Comparison of ENCODE assay signal across 8 mouse cellular contexts in genomic region chr13:100210540-100210939, GRCm38 (mm10). TPM values are rescaled to one million over a fixed set of nuclear protein-coding genes. Genes with fewer than 3 reads are reported as not detected.
DNase-seq lines count a peak whose midpoint lies in the region; ATAC-seq and TF ChIP-seq lines count a peak whose summit lies in the region.

No protein-coding gene starts in this region.

- TF ChIP-seq CTCF in CH12.LX (conservative IDR thresholded peaks at IDR 0.05 in 1 of 2, IDR thresholded peaks at IDR 0.05 in 1 of 2; ENCODE audit: low read depth in 2 of 2, low read length in 2 of 2): no peak
- no peak for TF ChIP-seq CTCF in layer of hippocampus, adult 2 months (conservative IDR thresholded peaks at IDR 0.05)

- no peak for TF ChIP-seq EP300 in CH12.LX (IDR thresholded peaks at IDR 0.05; ENCODE audit: low read length)

- no peak overlapping the region for H3K27ac ChIP-seq in heart, embryonic 11.5 days (ENCODE audit: low read depth, low read length)
- no peak overlapping the region for H3K27ac ChIP-seq in CH12.LX (ENCODE audit: insufficient read depth, low read depth)
- H3K27ac ChIP-seq in layer of hippocampus, adult 2 months: no peak overlapping the region

- no peak for ATAC-seq in heart, embryonic 11.5 days (replicated peaks; ENCODE audit: insufficient number of reproducible peaks, low FRiP score, low TSS enrichment)
- 0 out of 2 replicates have a peak, but pooled peaks have one; percentile 41 for ATAC-seq in megakaryocyte, adult 5-6 weeks (ENCODE audit: poor library complexity, severe bottlenecking)

- no peak overlapping the region for H3K4me2 ChIP-seq in heart, embryonic 11.5 days
- no peak overlapping the region for H3K4me2 ChIP-seq in CH12.LX (ENCODE audit: insufficient read depth, low read depth, poor library complexity, severe bottlenecking)

- no peak overlapping the region for H3K9ac ChIP-seq in heart, embryonic 11.5 days (ENCODE audit: low read depth, low read length)
- H3K9ac ChIP-seq in CH12.LX (ENCODE audit: insufficient read depth, low read depth): no peak overlapping the region

- no peaks in the 10 kb centered on the region for H3K36me3 ChIP-seq in heart, embryonic 11.5 days (ENCODE audit: control insufficient read depth, insufficient read depth, low read length)
- peaks cover 3 to 13% of the 10 kb centered on the region in 2 experiments for H3K36me3 ChIP-seq in CH12.LX (replicated peaks in 1 of 2; ENCODE audit: control insufficient read depth in 1 of 2, insufficient read depth in 1 of 2, low read length in 1 of 2)

- H3K9me3 ChIP-seq in heart, embryonic 11.5 days (replicated peaks; ENCODE audit: control insufficient read depth, low read length): no peaks in the 10 kb centered on the region
- no peaks in the 10 kb centered on the region for H3K9me3 ChIP-seq in CH12.LX (replicated peaks; ENCODE audit: low read length)

- H3K79me2 ChIP-seq in CH12.LX (replicated peaks; ENCODE audit: control insufficient read depth, extremely low read depth, insufficient read depth, poor library complexity, severe bottlenecking): no peaks in the 10 kb centered on the region

- no peak overlapping the region for H3K4me3 ChIP-seq in heart, embryonic 11.5 days (ENCODE audit: low read depth, low read length)
- H3K4me3 ChIP-seq in CH12.LX (replicated peaks in 1 of 3; ENCODE audit: low read depth in 2 of 3, low read length in 2 of 3, poor library complexity in 1 of 3): no peak overlapping the region
- no peak overlapping the region for H3K4me3 ChIP-seq in layer of hippocampus, adult 2 months

- in situ Hi-C loops in CH12.LX (cut with MboI; ENCODE audit: low pct_ligation_motif_present, low pct_unique_long_range_greater_than_20kb, low sequenced_read_pairs): no loop called here

- DNase-seq in heart, adult 11 months: peak; percentile 71
- peak; percentile 41 for DNase-seq in CH12.LX (ENCODE audit: extremely low read depth)
- peak; percentile 53 for DNase-seq in c-Kit-positive CD71-positive TER-119-negative erythroid progenitor cells, embryonic 14.5 days (ENCODE audit: low read depth)
- peak; percentile 5 to 47 for DNase-seq in kidney, adult 8-10 months
- DNase-seq in left cerebral cortex, adult 18-20 months (ENCODE audit: low spot score in 2 of 2): no peak
- DNase-seq in layer of hippocampus, adult 2 months (ENCODE audit: low spot score in 2 of 2): no peak

- TF ChIP-seq RAD21 in CH12.LX (IDR thresholded peaks at IDR 0.05; ENCODE audit: low read depth, low read length): no peak

- no peaks in the 10 kb centered on the region for H3K4me1 ChIP-seq in heart, embryonic 11.5 days (ENCODE audit: control insufficient read depth, insufficient read depth, low read length)
- H3K4me1 ChIP-seq in CH12.LX (ENCODE audit: control insufficient read depth in 1 of 2, insufficient read depth in 2 of 2): no peaks in the 10 kb centered on the region

- WGBS in heart, embryonic 11.5 days (ENCODE audit: insufficient replicate concordance): 20% methylated on average over 8 of the region's 8 CpGs

- dilution Hi-C loops in CH12.LX (cut with MboI; ENCODE audit: extremely low pct_ligation_motif_present, extremely low pct_unique_long_range_greater_than_20kb, low sequenced_read_pairs): no loop called here

- no peak for TF ChIP-seq POLR2A in CH12.LX (IDR thresholded peaks at IDR 0.05; ENCODE audit: low read depth, low read length)

- H3K27me3 ChIP-seq in heart, embryonic 11.5 days (ENCODE audit: control insufficient read depth, insufficient read depth, low read length): no peaks in the 10 kb centered on the region
- no peaks in the 10 kb centered on the region for H3K27me3 ChIP-seq in CH12.LX (replicated peaks)

TF ChIP-seq in CH12.LX, 34 proteins besides CTCF, POLR2A, EP300 and RAD21:
- no peak for TF ChIP-seq CHD1 (IDR thresholded peaks at IDR 0.05; ENCODE audit: low read depth, low read length)
- no peak for TF ChIP-seq BHLHE40 (IDR thresholded peaks at IDR 0.05; ENCODE audit: low read depth, low read length)
- TF ChIP-seq SIN3A (IDR thresholded peaks at IDR 0.05; ENCODE audit: low read length): peak; percentile 99
- no peak for TF ChIP-seq ELF1 (IDR thresholded peaks at IDR 0.05; ENCODE audit: low read depth, low read length)
- TF ChIP-seq MXI1 (IDR thresholded peaks at IDR 0.05; ENCODE audit: low read depth, low read length): peak; percentile 94

RNA-seq across cellular contexts. Expression of gene Naip2, which starts 8.6 kb away (rescaled TPM):
- polyA plus RNA-seq in heart, embryonic 11.5 days (2014; fragmentation: Nextera tagmentation; extraction: Ambion mirVana): 0.11 and 0.15 TPM in 2 replicates
- total RNA-seq in CH12.LX (2012; rRNA removed) (10.8 and 12.8 TPM in 2 replicates), CH12.LX (2014; rRNA removed) (13.3 and 14.4 TPM in 2 replicates)
- polyA plus RNA-seq in CH12.LX (2012; ENCODE audit: insufficient read length, low read depth): 12.6 TPM in 2 replicates
- 65.0 and 67.0 TPM in 2 replicates for total RNA-seq in megakaryocyte, adult 5-6 weeks (2015)
- total RNA-seq in megakaryocyte, adult 5-6 weeks (2017): 88.7 and 94.5 TPM in 2 replicates
- total RNA-seq in left cerebral cortex, adult 18-20 months (2021): under 1 TPM; 0.59 to 0.63 TPM
- under 1 TPM; 0.34 to 0.51 TPM for total RNA-seq in layer of hippocampus, adult 2 months (2021)

RNA-seq across cellular contexts. Expression of gene Naip5, which starts 35.6 kb away (rescaled TPM):
- 0.11 and 0.13 TPM in 2 replicates for polyA plus RNA-seq in heart, embryonic 11.5 days (2014; fragmentation: Nextera tagmentation; extraction: Ambion mirVana)
- 5.0 and 7.1 TPM in 2 replicates for total RNA-seq in CH12.LX (2012; rRNA removed)
- total RNA-seq in CH12.LX (2014; rRNA removed): 8.2 and 10.6 TPM in 2 replicates
- 8.7 and 10.0 TPM in 2 replicates for polyA plus RNA-seq in CH12.LX (2012; ENCODE audit: insufficient read length, low read depth)
- 37.1 and 37.2 TPM in 2 replicates for total RNA-seq in megakaryocyte, adult 5-6 weeks (2015)
- 42.8 and 45.3 TPM in 2 replicates for total RNA-seq in megakaryocyte, adult 5-6 weeks (2017)
- under 1 TPM; 0.35 to 0.45 TPM for total RNA-seq in left cerebral cortex, adult 18-20 months (2021)
- under 1 TPM; 0.37 to 0.41 TPM for total RNA-seq in layer of hippocampus, adult 2 months (2021)

Comparison
In these comparisons a context has a peak if more than half of its experiments do, and no peak if none do; other contexts are left out.
1. DNase-seq: peak in heart, adult 11 months (single experiment), CH12.LX (single experiment), c-Kit-positive CD71-positive TER-119-negative erythroid progenitor cells, embryonic 14.5 days (single experiment) and kidney, adult 8-10 months (2 of 2); none in left cerebral cortex, adult 18-20 months (0 of 2) and layer of hippocampus, adult 2 months (0 of 2).
2. RNA of gene Naip2, which starts 8.6 kb away (total RNA-seq): 65.0 to 94.5 TPM in megakaryocyte, adult 5-6 weeks and 10.8 to 14.4 TPM in CH12.LX; 0.59 to 0.63 TPM in left cerebral cortex, adult 18-20 months and 0.34 to 0.51 TPM in layer of hippocampus, adult 2 months; every median in the first group is over 4 times any median in the second.
3. RNA of gene Naip5, which starts 35.6 kb away (total RNA-seq): 37.1 to 45.3 TPM in megakaryocyte, adult 5-6 weeks and 5.0 to 10.6 TPM in CH12.LX; 0.35 to 0.45 TPM in left cerebral cortex, adult 18-20 months and 0.37 to 0.41 TPM in layer of hippocampus, adult 2 months; every median in the first group is over 4 times any median in the second.